Mouse (Mus musculus): Measurements from ENCODE around the gene Tssk4.

Gene Tssk4

GRCm38 (mm10) chr14:55643060-55643907 lies 6.7 kb upstream of the Tssk4 start, which contains the start of gene Tm9sf1:
Tm9sf1 (minus strand) TSS chr14:55643806.
- DNase-seq: peak; percentile 80

GRCm38 (mm10) chr14:55644261-55644888 lies 5.6 kb upstream of the Tssk4 start:
- no peak for DNase-seq

GRCm38 (mm10) chr14:55651528-55651927 lies 1.5 kb downstream of the Tssk4 start:
- DNase-seq: no peak

GRCm38 (mm10) chr14:55656935-55657334 lies 7.0 kb downstream of the Tssk4 start:
- DNase-seq: no peak

GRCm38 (mm10) chr14:55658011-55658410 lies 8.0 kb downstream of the Tssk4 start:
- DNase-seq: no peak

- DNase-seq: peak; percentile 76
Observed at GRCm38 (mm10) chr14:55659960-55660573, 10.1 kb downstream of the Tssk4 start, which contains the start of gene Mdp1. Mdp1 (minus strand) TSS chr14:55660508.

GRCm38 (mm10) chr14:55660636-55661035 lies 10.7 kb downstream of the Tssk4 start:
- no peak for DNase-seq

GRCm38 (mm10) chr14:55671486-55671832 lies 21.5 kb downstream of the Tssk4 start:
- no peak for DNase-seq

GRCm38 (mm10) chr14:55671833-55672740 lies 22.1 kb downstream of the Tssk4 start, which contains the start of the genes Gmpr2 and Nedd8:
Gmpr2 (plus strand) TSS chr14:55671941.
Nedd8 (minus strand) TSS chr14:55672124.
- peak; percentile 85 for DNase-seq

- no peak for DNase-seq
Observed at GRCm38 (mm10) chr14:55672741-55673060, 22.7 kb downstream of the Tssk4 start.

- DNase-seq: no peak
Observed at GRCm38 (mm10) chr14:55677615-55678014, 27.6 kb downstream of the Tssk4 start.

GRCm38 (mm10) chr14:55681160-55682117 lies 31.5 kb downstream of the Tssk4 start, which contains the start of gene Tinf2:
Tinf2 (minus strand) TSS chr14:55681820.
- DNase-seq: peak; percentile 94

- DNase-seq: no peak
Observed at GRCm38 (mm10) chr14:55682118-55682493, 32.1 kb downstream of the Tssk4 start.

GRCm38 (mm10) chr14:55689433-55689832 lies 39.4 kb downstream of the Tssk4 start:
- DNase-seq: no peak

- DNase-seq: no peak
Observed at GRCm38 (mm10) chr14:55697226-55697625, 47.2 kb downstream of the Tssk4 start.

GRCm38 (mm10) chr14:55701131-55701530 lies 51.1 kb downstream of the Tssk4 start:
- no peak for DNase-seq

Data from lung, postnatal 14 days (tissue).